Mouse (Mus musculus): ENCODE data around the gene Kansl3.

Gene Kansl3

GRCm38 (mm10) chr1:36321829-36322573 lies 47.0 kb downstream of the Kansl3 start:
- DNase-seq (ENCODE audit: low spot score): no peak

- DNase-seq (ENCODE audit: low spot score): no peak
Observed at GRCm38 (mm10) chr1:36321164-36321563, 47.8 kb downstream of the Kansl3 start.

- DNase-seq (ENCODE audit: low spot score): no peak
Observed at GRCm38 (mm10) chr1:36315776-36316100, 53.2 kb downstream of the Kansl3 start.

- DNase-seq (ENCODE audit: low spot score): no peak
Observed at GRCm38 (mm10) chr1:36314959-36315775, 53.8 kb downstream of the Kansl3 start.

- no peak for DNase-seq (ENCODE audit: low spot score)
Observed at GRCm38 (mm10) chr1:36309498-36309901, 59.5 kb downstream of the Kansl3 start.

- no peak for DNase-seq (ENCODE audit: low spot score)
Observed at GRCm38 (mm10) chr1:36308966-36309475, 60.0 kb downstream of the Kansl3 start.

GRCm38 (mm10) chr1:36308451-36308901 lies 60.5 kb downstream of the Kansl3 start:
- DNase-seq (ENCODE audit: low spot score): no peak

- DNase-seq (ENCODE audit: low spot score): peak; percentile 45
Observed at GRCm38 (mm10) chr1:36307495-36308280, 61.3 kb downstream of the Kansl3 start, which contains the start of gene Arid5a. TSS of gene Arid5a (plus strand) at chr1:36307733.

GRCm38 (mm10) chr1:36307121-36307494 lies 61.9 kb downstream of the Kansl3 start:
- DNase-seq (ENCODE audit: low spot score): no peak

GRCm38 (mm10) chr1:36306120-36306519 lies 62.9 kb downstream of the Kansl3 start:
- no peak for DNase-seq (ENCODE audit: low spot score)

- no peak for DNase-seq (ENCODE audit: low spot score)
Observed at GRCm38 (mm10) chr1:36304764-36305163, 64.2 kb downstream of the Kansl3 start.

GRCm38 (mm10) chr1:36303381-36304320 lies 65.3 kb downstream of the Kansl3 start:
- DNase-seq (ENCODE audit: low spot score): peak; percentile 51

- no peak for DNase-seq (ENCODE audit: low spot score)
Observed at GRCm38 (mm10) chr1:36302957-36303356, 66.0 kb downstream of the Kansl3 start.

- no peak for DNase-seq (ENCODE audit: low spot score)
Observed at GRCm38 (mm10) chr1:36302273-36302672, 66.7 kb downstream of the Kansl3 start.

GRCm38 (mm10) chr1:36300486-36300885 lies 68.5 kb downstream of the Kansl3 start:
- no peak for DNase-seq (ENCODE audit: low spot score)

GRCm38 (mm10) chr1:36299676-36300075 lies 69.3 kb downstream of the Kansl3 start:
- no peak for DNase-seq (ENCODE audit: low spot score)

GRCm38 (mm10) chr1:36299126-36299525 lies 69.9 kb downstream of the Kansl3 start:
- no peak for DNase-seq (ENCODE audit: low spot score)

- no peak for DNase-seq (ENCODE audit: low spot score)
Observed at GRCm38 (mm10) chr1:36298107-36298506, 70.9 kb downstream of the Kansl3 start.

GRCm38 (mm10) chr1:36296466-36297149 lies 72.4 kb downstream of the Kansl3 start:
- DNase-seq (ENCODE audit: low spot score): no peak

GRCm38 (mm10) chr1:36294402-36294801 lies 74.6 kb downstream of the Kansl3 start:
- no peak for DNase-seq (ENCODE audit: low spot score)
